Mouse (Mus musculus) layer of hippocampus, adult 2 months (tissue): Measurements from ENCODE around the gene Kdm8. TPM values are rescaled to one million over a fixed set of nuclear protein-coding genes. Genes with fewer than 3 reads are reported as not detected.
A peak's percentile ranks its signal among the peaks of the same experiment; 100 is the strongest.
"Not testable (repeated sequence)": the region's sequence is repeated elsewhere in the genome, so short reads cannot be mapped to it uniquely, and the experiment has no call there.

Experiments
- DNase-seq, 2 experiments: peaks; one replicate each; pipeline ENCODE4 v3.0.0; 2022; ENCODE audit warnings: low spot score in 2 of 2
- H3K27ac ChIP-seq: fragments of 200-600 bp; 2 replicates; pipeline ENCODE4 v1.8.1; 2022
- H3K4me3 ChIP-seq: fragments of 200-600 bp; 2 replicates; pipeline ENCODE4 v1.8.1; 2022; ENCODE audit warnings: mild to moderate bottlenecking
- CTCF ChIP-seq: fragments of 200-600 bp; conservative IDR thresholded peaks from 2 replicates; pipeline ENCODE4 v1.8.1; 2022; ENCODE audit warnings: antibody characterized with exemption, mild to moderate bottlenecking, moderate library complexity
- long read RNA-seq, 2 experiments: library from polyadenylated mRNA; stranded (forward); transcript quantifications; one replicate each; pipeline ENCODE4 v2.0.0; 2021; ENCODE audit warnings: borderline mapping rate in 2 of 2
- total RNA-seq, 2 experiments: library from RNA; stranded (reverse); gene quantifications; 2 replicates each; pipeline ENCODE4 v1.2.3; 2021

Kdm8 gene
- 1 to 10 TPM; 3.8 to 4.5 TPM for total RNA-seq
- long read RNA-seq, experiment 1, partial matches to known transcripts: 2 of 5 reads
- long read RNA-seq, experiment 1, other reads (novel, unspliced or antisense): 1 of 5 reads
- long read RNA-seq, experiment 2, partial matches to known transcripts: 4 of 8 reads
- long read RNA-seq, experiment 2, other reads (novel, unspliced or antisense): 1 of 8 reads

- peak within 1 kb of the TSS; percentile 92 for H3K27ac ChIP-seq
- TF ChIP-seq CTCF: no peak
- DNase-seq: peak; percentile 88 to 92
- peak within 1 kb of the TSS; percentile 62 for H3K4me3 ChIP-seq
These were observed at the start of gene Kdm8 for GRCm38 (mm10) chr7:125444464-125445401. Kdm8 (plus strand) TSS chr7:125444676.

GRCm38 (mm10) chr7:125398116-125398515 lies 46.4 kb upstream of the Kdm8 start:
- Histone ChIP-seq H3K4me3 (no peak overlapping the region), H3K27ac (no peak overlapping the region)
- no peak for DNase-seq
- TF ChIP-seq CTCF: no peak

GRCm38 (mm10) chr7:125398687-125399086 lies 45.8 kb upstream of the Kdm8 start:
- H3K4me3 ChIP-seq: no peak overlapping the region
- no peak for DNase-seq
- no peak for TF ChIP-seq CTCF
- no peak overlapping the region for H3K27ac ChIP-seq

- Histone ChIP-seq H3K27ac (no peak overlapping the region), H3K4me3 (no peak overlapping the region)
- TF ChIP-seq CTCF: peak; percentile 67
- no peak for DNase-seq
These were observed 37.3 kb upstream of the Kdm8 start for GRCm38 (mm10) chr7:125407136-125407535.

- no peak overlapping the region for H3K4me3 ChIP-seq
- no peak overlapping the region for H3K27ac ChIP-seq
- no peak for DNase-seq
- TF ChIP-seq CTCF: no peak
These were observed 29.4 kb upstream of the Kdm8 start for GRCm38 (mm10) chr7:125415087-125415486.

- H3K4me3 ChIP-seq: no peak overlapping the region
- no peak for TF ChIP-seq CTCF
- no peak for DNase-seq
- H3K27ac ChIP-seq: no peak overlapping the region
These were observed 28.7 kb upstream of the Kdm8 start for GRCm38 (mm10) chr7:125415776-125416175.

GRCm38 (mm10) chr7:125416762-125417161 lies 27.7 kb upstream of the Kdm8 start:
- Histone ChIP-seq H3K27ac (no peak overlapping the region), H3K4me3 (no peak overlapping the region)
- no peak for TF ChIP-seq CTCF
- no peak for DNase-seq

GRCm38 (mm10) chr7:125418413-125418812 lies 26.1 kb upstream of the Kdm8 start:
- no peak overlapping the region for H3K4me3 ChIP-seq
- H3K27ac ChIP-seq: no peak overlapping the region
- TF ChIP-seq CTCF: no peak
- no peak for DNase-seq

- Histone ChIP-seq H3K27ac (no peak overlapping the region), H3K4me3 (no peak overlapping the region)
- peak in 1 of 2 experiments; percentile 39 for DNase-seq
- peak; percentile 76 for TF ChIP-seq CTCF
These were observed 24.3 kb upstream of the Kdm8 start for GRCm38 (mm10) chr7:125420190-125420589.

GRCm38 (mm10) chr7:125421911-125422310 lies 22.6 kb upstream of the Kdm8 start:
- Histone ChIP-seq H3K4me3 (no peak overlapping the region), H3K27ac (no peak overlapping the region)
- no peak for TF ChIP-seq CTCF
- DNase-seq: no peak

GRCm38 (mm10) chr7:125423056-125423455 lies 21.4 kb upstream of the Kdm8 start:
- H3K4me3 ChIP-seq: no peak overlapping the region
- no peak overlapping the region for H3K27ac ChIP-seq
- DNase-seq: no peak
- no peak for TF ChIP-seq CTCF

- no peak for DNase-seq
- H3K4me3 ChIP-seq: no peak overlapping the region
- no peak for TF ChIP-seq CTCF
- no peak overlapping the region for H3K27ac ChIP-seq
These were observed 16.9 kb upstream of the Kdm8 start for GRCm38 (mm10) chr7:125427492-125428090.

- DNase-seq: no peak
- no peak overlapping the region for H3K4me3 ChIP-seq
- H3K27ac ChIP-seq: no peak overlapping the region
- no peak for TF ChIP-seq CTCF
These were observed 16.1 kb upstream of the Kdm8 start for GRCm38 (mm10) chr7:125428381-125428780.

- H3K27ac ChIP-seq, DNase-seq, H3K4me3 ChIP-seq: not testable (repeated sequence)
These were observed 15.5 kb upstream of the Kdm8 start for GRCm38 (mm10) chr7:125428816-125429500.
